Mouse (Mus musculus): ENCODE results near the gene Glis2. TPM values are rescaled to one million over a fixed set of nuclear protein-coding genes. Genes with fewer than 3 reads are reported as not detected.

Gene Glis2
- 10 to 100 TPM; 20.8 to 23.0 TPM for total RNA-seq (2021)
- long read RNA-seq, experiment 1, partial matches to known transcripts: 2 of 8 reads
- long read RNA-seq, experiment 1, other reads (novel, unspliced or antisense): 5 of 8 reads
- long read RNA-seq, experiment 2, partial matches to known transcripts: 3 of 8 reads
- long read RNA-seq, experiment 2, other reads (novel, unspliced or antisense): 3 of 8 reads

DNA sequence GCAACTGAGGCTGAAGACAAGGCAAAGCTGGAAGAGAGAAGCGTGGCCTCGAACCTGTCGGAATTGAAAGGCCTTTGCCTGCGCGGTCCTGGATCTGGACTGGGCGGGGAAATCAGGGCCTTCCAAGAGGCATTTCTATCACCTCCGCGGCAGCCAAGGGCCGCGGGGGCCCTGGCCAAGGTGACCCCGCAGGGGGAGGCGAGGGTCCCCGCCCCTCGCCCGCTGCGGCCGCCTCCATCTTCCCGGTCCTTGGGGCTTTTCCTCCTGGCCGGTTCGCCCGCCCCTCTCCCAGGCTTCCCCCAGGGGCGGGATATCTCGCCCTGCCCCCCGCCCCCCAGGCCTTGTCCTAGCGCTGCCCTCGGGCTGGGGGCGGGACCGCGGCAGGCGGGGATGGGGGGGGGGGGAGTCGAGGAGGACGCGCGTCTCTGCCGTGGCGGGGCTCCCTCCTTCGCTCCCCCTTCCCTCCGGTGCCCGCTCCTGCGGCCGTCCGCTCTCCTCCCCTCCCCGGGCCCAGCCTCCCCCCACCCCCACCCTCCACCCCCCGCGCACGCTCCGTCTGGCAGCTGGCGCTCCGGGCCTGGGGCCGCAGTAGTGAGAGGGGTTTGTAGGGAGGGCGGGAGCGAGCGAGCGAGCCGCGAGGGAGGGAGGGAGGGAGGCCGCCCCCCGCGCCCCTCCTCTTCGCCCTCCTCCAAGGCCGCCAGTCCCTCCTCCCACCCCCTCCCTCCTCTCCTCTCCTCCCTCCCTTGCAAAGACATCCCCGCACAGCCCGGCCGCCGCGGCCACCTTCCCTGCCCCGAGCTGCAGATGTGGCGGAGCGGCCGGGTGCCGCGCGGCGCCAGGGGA lies at the start of gene Glis2:
Gene Glis2, plus strand, starts transcription at position 743 of the 843 bp plus-strand sequence.
- peak; percentile 72 to 77 for DNase-seq
- intact Hi-C loops (cut with DNase I): no loop called here

DNA sequence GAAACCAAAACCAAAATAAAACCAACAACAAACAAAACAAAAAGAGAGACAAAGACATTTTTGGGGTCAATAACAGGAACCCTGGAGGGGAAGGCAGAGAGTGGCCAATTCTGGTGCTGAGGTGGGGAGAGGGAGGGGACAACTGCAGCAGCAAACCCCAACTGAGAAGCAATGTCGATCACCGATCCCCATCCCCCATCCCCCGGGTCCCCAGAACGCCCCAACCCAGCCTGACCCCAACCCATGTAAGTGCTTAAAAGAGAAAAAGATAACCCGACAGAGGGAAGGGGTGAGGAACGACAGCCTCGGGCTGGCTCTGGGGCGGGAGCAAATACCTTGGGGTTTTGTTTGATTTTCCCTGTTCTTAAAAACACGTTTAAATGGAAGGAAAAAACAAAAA lies 49.7 kb upstream of the Glis2 start:
- DNase-seq: no peak
- intact Hi-C loops (cut with DNase I): loop anchor here (5.0 kb wide), 1 partner anchor 123 kb away; the partner anchor contains the start of gene Adcy9

DNA sequence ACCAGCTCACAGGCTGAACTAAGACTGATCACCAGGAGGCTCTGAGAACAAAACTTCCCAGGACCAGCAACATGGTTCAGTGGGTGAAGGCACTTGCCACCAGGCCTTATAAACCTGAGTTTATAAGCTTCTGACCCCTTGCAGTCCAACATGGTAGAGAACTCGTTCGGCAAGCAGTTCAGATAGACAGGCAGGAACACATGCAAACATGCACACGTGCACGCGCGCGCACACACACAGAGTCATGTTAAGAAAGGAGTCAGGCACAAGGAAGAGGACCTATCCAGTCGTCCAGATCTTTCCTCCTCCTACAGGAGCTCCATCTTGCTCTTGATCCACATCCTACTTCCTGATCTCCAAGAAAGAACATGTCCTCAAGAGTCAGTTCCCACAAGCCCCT lies 47.7 kb upstream of the Glis2 start:
- intact Hi-C loops (cut with DNase I): no loop called here
- DNase-seq: no peak

DNA sequence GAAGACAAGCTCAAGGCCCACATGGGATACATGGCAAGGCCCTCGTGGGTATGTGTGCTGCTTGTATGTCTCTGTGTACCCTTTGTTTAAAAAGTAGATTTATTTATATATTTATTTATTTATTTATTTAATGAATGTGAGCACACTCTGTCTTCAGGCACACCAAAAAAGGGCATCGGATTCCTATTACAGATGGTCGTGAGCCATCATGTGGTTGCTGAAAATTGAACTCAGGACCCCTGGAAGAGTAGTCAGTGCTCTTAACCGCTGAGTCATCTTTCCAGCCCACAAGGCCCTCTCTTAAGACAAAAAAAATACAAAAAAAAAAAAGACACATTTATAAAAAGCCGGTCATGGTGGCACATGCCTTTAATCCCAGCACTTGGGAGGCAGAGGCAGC lies 46.9 kb upstream of the Glis2 start:
- no peak for DNase-seq
- intact Hi-C loops (cut with DNase I): no loop called here

DNA sequence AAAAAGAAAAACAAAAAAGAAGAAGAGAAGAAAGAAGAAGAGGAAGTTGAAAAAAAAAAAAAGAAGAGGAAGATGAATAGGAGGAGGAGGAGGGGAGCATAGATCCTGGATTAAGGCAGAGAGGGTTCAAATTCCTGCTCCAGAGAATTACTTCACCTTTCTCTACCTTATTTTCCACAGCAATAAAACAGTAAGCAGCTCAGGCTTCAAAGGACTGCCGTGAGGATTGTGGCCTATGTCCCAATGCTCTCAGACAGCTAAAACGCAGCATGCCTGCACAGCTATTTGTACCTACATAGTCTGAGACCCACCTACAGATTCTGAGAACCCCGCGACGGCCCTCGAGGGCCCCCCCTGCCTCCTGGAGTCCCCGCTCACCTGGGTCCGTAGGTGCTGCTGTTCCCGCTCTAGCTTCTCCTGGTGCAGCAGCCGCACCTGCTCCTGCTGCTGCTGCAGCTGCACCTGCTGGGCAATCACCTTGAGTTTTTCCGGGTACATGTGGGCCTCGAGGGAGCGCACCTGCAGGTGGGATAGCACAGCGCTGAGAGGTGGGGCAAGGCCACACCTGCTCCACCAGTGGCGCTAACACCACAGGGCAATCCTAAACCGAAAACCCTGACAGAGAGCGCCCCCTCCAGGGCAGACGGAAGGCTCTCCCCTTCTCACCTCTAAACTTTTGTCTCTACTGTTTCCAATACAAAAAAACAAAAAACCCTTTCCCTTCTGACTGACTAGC lies 45.4 kb upstream of the Glis2 start:
- DNase-seq: no peak
- intact Hi-C loops (cut with DNase I): no loop called here

DNA sequence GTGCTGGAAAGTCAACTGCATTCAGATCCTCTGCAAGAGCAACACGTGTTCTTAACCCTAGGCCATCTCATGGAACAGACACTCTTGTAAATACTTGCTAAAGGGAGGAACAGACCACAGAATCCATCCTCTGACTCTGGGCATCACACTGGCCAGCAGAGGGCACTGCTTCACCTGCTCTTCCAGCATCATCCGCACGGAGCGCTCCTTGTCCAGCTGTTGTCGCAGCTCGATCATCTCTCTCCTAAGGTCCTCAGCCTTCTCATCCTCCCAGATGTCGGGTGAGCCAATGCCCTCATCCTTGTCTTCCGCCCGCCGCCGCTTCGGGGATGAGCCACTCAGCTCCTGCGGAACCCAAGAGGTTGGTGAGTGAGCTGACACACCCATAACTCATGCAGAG lies 43.5 kb upstream of the Glis2 start:
- peak; percentile 77 to 80 for DNase-seq
- intact Hi-C loops (cut with DNase I): loop anchor here (1.0 to 5.0 kb wide), 3 partner anchors 17 to 116 kb away; no protein-coding TSS in a partner anchor

DNA sequence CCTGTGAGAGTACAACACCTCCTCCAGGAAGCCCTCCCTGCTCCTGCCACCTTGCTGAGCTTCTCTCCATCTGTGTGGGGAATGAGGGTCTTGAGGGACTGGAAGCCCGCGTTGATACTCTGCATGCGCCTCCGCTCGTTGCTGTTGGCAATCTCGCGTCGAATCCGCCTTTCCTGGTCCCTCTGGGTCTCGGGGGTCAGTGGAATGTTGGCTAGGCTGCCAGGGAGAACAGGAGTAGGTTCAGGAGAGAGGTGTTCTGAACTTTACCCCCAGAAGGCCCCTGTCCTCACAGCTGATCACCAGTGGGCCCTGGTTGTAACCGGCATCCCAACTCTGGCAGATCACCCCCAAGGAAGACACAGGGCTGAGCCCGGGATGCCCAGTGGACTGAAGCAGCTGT lies 42.6 kb upstream of the Glis2 start:
- no peak for DNase-seq
- intact Hi-C loops (cut with DNase I): loop anchor here (1.0 to 5.0 kb wide), 3 partner anchors 16 to 115 kb away; no protein-coding TSS in a partner anchor

DNA sequence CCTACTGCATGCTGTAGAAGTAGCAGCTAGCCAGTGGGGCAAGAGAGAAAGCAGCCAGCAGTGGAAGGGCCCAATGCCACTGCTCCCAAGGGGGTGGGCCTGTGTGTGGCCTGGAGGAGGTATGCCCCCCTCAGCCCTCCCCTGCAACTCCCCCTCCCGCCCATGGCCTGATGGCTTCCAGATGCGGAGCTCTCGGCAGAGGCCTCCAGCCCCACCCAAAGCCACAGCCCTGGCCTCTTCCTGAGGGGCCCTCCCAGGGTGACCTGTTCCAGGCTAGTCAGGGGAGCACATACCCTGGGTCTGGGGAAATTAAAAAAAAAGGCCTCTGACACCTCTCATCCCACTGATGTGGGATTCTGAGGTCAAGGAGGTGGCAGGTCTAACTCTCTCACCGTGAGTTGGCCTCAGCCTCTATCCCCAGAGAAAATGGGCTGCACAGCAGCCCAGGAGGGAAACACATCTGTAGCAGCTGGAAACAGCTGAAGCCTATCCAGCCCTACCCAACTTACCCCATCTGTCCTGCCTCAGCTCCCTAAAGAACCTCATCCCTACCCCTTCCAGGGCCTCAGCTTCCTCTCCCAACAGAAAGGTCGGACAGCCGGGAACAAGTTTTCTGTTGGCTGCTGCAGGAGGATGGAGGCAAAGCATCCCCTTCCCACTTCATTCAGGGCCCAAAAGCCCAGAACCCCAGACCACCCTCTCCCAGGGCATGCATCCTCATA lies 41.5 kb upstream of the Glis2 start:
- intact Hi-C loops (cut with DNase I): loop anchor here (5.0 kb wide), 1 partner anchor 114 kb away; no protein-coding TSS in a partner anchor
- DNase-seq: peak; percentile 43

DNA sequence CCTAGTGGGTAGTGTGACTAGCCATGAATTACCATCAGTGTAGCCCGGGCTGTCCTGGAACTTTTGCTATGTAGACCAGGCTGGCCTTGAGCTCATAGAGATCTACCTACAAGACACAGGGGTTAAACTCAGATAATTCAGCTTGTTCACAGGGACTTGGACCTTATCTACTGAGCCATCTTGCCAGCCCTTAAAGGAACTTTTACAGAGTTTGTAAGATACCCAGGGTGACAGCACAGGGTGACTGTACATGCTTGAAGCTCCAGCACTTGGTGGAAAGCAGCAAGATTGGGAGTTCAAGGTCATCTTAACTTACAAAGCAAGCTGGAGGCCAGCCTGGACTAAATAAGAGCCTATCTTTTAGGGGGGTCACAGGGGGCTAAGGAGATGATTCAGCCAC lies 39.0 kb upstream of the Glis2 start:
- intact Hi-C loops (cut with DNase I): no loop called here
- DNase-seq: no peak

DNA sequence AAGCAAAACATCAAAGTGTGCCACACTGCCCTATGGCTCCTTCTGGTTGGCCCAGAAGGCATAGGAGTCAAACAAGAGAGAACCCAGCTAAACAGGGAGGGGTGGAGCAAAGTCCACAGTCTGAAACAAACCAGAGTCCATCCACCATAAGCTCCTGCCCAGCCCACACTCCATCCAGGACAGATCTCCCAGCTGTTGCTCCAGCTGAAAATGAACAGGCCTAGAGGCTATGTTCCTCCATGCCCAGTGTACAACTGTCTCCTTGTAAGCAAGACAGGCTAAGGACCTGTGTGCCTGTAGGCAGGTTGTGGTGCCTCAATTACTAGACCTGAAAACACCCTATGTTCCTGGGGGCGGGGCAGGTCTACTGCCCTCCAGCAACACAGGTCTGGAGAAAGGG lies 37.4 kb upstream of the Glis2 start:
- intact Hi-C loops (cut with DNase I): no loop called here
- DNase-seq: no peak

DNA sequence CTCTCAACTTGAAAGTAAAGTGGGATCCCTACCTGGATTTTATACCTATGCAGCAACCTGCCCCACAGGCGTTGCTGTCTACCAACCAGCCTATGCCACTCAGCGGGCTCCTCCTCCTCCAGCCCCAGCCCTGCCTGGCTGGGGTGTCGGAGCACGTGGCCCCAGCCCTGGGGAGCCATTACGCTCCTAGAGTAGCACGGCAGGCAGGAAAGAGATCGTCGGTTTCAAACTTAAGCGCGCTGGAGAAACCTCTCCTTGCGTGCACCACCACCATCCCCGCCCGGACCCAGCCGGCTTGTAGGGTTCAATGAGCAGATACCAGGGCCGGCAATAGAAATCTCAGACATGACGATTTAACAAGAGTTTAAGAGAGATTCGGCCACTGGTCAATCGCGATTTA lies 36.6 kb upstream of the Glis2 start:
- DNase-seq: peak; percentile 48 to 71
- intact Hi-C loops (cut with DNase I): no loop called here

DNA sequence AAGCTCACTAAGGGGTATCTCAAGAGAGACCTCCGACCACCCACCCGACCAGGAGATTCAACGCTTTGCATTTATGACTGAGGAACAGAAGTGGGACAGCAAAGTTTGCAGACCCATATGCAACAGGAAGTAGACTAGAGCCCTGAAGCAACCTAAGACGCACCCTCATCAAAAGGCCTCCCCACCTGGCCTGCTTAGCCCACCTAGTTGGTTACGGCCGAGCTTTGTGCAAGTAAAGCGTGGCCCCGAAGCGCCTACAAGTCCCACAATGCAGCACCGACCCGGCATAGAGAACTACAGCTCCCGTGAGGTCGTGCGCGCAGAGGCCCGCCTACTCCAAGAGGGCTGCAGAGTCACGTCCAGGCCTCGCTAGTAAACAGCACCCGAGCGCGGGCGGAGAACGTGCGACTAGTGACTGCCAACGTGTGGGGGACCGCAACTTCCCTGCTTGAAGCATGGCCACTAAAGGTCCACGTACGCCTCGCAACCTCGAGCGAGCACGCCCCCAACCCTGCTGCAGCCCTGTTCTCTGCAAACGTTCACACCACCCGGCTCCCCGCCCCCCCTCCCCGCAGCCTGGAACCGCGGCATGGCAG lies 36.0 kb upstream of the Glis2 start:
- intact Hi-C loops (cut with DNase I): no loop called here
- DNase-seq: peak; percentile 86 to 91

DNA sequence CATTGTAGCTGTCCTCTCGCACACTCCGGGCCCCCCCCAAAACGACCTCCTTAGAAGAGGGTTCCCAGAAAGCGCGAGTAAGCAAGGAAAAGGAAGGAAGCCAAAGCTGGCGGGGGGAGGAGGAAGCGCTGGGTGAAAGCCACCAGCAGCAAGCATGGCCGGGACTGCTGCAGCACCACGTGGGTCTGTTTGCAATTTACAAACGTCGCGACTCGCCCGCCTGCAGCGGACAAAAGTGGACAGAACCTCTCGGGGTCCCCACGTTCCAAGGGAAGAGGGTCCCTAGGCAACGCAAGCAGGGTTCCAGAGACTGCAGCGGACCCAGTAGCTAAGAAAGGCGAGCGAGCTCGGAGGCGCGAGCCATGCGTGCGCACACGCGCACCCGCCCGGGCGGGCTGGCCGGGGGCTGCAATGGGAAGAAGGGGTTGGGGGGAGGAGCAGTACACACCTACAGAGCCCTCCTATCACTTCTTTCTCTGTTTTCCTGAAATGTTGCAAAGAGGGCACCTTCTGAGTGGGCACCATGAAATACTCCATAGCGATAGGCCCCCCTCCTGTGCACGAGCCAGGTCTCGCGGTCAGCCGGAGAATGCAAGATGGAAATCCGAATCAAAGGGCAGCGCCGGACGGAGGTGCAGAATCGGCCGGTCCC lies 35.4 kb upstream of the Glis2 start:
- DNase-seq: peak; percentile 65 to 74
- intact Hi-C loops (cut with DNase I): no loop called here

DNA sequence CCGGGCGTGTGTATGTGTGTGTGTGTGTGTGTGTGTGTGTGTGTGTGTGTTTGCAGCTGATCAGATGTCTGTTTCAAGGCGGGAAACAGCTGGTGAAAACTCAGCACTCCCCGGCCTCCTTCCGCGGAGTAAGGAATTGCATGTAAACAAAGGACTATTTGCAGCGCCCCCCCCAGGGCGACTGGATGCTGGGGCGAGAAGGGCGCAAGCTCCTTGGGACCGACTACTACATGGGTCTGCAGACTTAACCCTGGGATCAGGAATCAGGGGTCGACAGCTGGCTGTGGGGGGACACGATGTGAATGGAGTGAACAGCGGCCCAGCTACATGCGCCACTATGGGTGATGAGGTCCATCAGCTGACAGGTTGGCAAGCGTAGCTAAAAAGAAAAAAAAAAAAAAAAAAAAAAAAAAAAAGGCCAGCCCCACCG lies 34.8 kb upstream of the Glis2 start, which contains the start of gene Tfap4:
Gene Tfap4, minus strand, starts transcription at position 140 of the 430 bp plus-strand sequence.
- peak; percentile 85 to 86 for DNase-seq
- intact Hi-C loops (cut with DNase I): no loop called here

DNA sequence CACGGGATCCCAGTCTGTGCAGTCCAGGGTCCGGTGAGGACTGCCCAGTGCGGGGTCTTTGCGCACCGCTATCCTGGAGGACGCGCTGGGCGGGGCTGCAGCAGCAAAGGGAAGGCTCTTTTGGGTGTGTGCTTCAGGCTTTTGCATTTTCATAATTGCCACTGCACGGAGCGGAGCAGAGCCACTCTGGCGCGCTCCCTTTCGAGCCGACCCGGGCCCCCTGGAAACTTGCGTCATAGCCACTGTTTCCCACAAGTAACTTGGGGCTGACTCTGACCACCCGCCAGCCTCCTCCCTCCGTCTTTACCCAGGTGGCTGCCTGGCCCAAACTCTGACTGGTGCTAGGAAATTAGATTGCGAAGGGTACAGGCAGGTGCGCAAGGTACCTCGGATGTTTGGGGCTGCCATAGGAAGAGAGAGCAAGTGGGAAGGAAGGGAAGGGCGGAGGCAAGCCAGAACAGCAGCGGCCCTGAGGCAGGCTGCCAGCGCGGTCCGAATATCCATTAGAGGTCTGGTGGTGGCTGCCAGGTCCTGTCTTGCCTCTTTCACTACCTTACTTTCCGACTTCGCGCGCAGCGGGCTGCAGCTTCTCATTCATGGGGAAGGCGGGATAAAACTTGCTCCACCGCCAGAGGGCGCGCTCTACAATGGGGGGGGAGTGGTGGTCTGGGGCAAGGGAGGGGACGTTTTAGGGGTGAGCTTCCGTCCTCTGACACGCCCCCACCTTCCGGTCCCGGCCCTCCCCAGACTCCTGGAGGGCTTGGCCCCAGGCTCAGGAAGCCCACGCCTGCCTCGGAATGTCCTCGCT lies 34.2 kb upstream of the Glis2 start:
- DNase-seq: peak; percentile 77 to 78
- intact Hi-C loops (cut with DNase I): no loop called here

DNA sequence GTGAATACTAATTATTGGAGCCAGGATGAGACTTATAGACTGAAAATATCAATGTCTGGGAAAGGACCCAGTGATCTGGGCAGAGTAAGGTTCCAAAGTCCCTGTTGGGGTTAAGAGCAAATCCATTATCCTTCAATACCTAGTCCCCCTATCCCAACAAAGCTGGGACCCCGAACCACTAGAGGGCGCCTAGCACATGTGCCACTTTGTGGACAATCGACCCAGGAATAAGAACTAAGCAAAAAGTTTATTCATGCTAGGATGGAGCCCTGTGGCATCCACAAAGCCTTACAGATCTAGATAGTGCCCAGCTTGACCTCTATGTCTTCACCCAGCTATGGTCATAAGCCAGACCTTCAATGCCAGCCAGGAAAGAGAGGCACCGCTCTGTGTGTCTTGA lies 26.6 kb upstream of the Glis2 start:
- intact Hi-C loops (cut with DNase I): loop anchor here (1.0 to 2.0 kb wide), 4 partner anchors 15 to 99 kb away; no protein-coding TSS in a partner anchor
- peak; percentile 86 to 94 for DNase-seq

DNA sequence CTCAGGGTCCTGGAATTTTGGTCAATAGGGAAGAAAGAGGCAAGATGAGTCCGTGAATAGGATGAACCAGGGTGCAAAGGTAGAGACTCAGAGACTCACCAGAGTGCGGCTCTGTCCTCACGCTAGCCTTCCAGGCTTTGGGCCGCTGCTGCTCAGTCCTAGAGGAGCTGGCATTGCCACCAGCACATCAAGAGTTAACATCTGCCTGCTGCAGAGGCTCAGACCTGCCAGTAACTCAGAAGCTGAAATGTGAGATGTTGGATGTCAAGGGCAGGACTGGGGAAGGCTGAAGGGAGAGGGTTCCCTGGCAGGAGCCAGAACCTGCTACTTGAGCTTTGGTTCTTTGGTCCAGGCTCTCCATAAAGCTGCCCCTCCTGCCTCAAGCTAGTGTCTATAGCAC lies 23.8 kb upstream of the Glis2 start:
- intact Hi-C loops (cut with DNase I): no loop called here
- DNase-seq: no peak

DNA sequence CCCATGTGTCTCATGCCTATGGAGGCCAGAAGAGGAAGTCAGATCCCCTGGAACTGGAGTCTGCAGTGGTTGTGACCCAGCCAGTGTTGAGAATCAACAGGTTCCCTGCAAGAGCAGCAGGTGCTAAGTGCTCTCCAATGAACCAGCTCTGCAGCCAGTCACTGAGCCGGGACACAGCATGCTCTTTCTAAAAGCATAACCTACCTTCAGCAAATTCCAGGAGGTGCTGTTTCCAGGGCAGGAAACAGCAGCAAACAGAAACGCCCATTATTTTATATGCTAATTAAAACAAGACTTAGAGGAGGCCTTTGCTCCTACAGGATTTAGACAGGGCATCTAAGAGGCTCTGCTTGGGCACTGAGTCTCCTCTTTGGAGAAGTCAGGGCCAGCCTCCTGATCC lies 18.5 kb upstream of the Glis2 start:
- intact Hi-C loops (cut with DNase I): no loop called here

DNA sequence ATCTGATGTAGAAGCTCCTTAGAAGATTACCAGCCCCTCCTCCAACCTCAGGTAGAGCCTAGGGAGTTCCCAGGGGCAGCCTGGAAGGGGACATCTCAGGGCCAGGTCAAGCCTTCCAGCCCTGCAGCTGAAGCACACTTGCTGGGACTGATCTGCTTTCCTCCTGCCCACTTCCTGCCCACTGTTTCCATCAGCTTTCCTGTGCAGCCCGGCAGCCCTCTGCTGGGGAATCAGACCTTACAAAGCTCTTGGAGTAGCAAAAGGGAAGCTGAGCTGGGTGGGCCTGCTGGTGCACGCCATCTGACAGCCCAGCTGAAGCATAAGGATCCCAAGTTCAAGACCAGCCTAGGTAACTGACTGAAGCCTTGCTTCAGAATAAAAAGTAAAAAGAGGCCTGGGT lies 17.6 kb upstream of the Glis2 start:
- DNase-seq: no peak
- intact Hi-C loops (cut with DNase I): no loop called here

More for the DNA sequence above, 18.5 kb upstream of the Glis2 start:
- DNase-seq: no peak

Data from heart, postnatal 14 days (tissue).